Mouse (Mus musculus) hindbrain, embryonic 16.5 days (tissue): ENCODE data around the gene Tbrg1. TPM values are rescaled to one million over a fixed set of nuclear protein-coding genes. Genes with fewer than 3 reads are reported as not detected.

Experiments used
- ATAC-seq: fragments of 200-750 bp; cut with Nextera tagmentation; 2 replicates; pipeline ENCODE4 v1.8.0; 2017; ENCODE audit warnings: moderate TSS enrichment, moderate library complexity
- H3K27ac ChIP-seq: fragments of 300-500 bp; sonication (generic); 2 replicates; pipeline ENCODE4 v1.5.1; 2014; ENCODE audit warnings: low read depth, mild to moderate bottlenecking, control low read depth, low read length, moderate library complexity
- H3K27me3 ChIP-seq: fragments of 300-500 bp; sonication (generic); replicated peaks from 2 replicates; pipeline ENCODE4 v1.6.1; 2014; ENCODE audit warnings: low read length; ENCODE audit not compliant: control insufficient read depth, insufficient read depth
- H3K36me3 ChIP-seq: fragments of 300-500 bp; sonication (generic); 2 replicates; pipeline ENCODE4 v1.6.1; 2014; ENCODE audit warnings: mild to moderate bottlenecking, low read length, moderate library complexity, mixed read lengths; ENCODE audit not compliant: control insufficient read depth, insufficient read depth
- H3K4me1 ChIP-seq: fragments of 300-500 bp; sonication (generic); 2 replicates; pipeline ENCODE4 v1.6.1; 2014; ENCODE audit warnings: low read depth, low read length; ENCODE audit not compliant: control insufficient read depth, insufficient read depth
- H3K4me2 ChIP-seq: fragments of 300-500 bp; sonication (generic); 2 replicates; pipeline ENCODE4 v1.6.1; 2014; ENCODE audit warnings: mild to moderate bottlenecking, low read length, control low read depth, moderate library complexity
- H3K4me3 ChIP-seq: fragments of 300-500 bp; sonication (generic); 2 replicates; pipeline ENCODE4 v1.5.1; 2014; ENCODE audit warnings: mild to moderate bottlenecking, low read length, control low read depth, moderate library complexity
- H3K9ac ChIP-seq: fragments of 300-500 bp; sonication (generic); 2 replicates; pipeline ENCODE4 v1.6.1; 2014; ENCODE audit warnings: low read depth, mild to moderate bottlenecking, control low read depth, low read length, moderate library complexity
- H3K9me3 ChIP-seq: fragments of 300-500 bp; sonication (generic); 2 replicates; pipeline ENCODE4 v1.6.1; 2014; ENCODE audit warnings: mild to moderate bottlenecking, low read length, moderate library complexity; ENCODE audit not compliant: control insufficient read depth
- WGBS: fragments of 180-500 bp; shearing (Covaris S2); extraction: QIAGEN DNeasy Blood & Tissue Kit; methylation state at CpG from one replicate; pipeline ENCODE4 v1.1.7; 2014; 5-methylcytosine and 5-hydroxymethylcytosine counted together
- polyA plus RNA-seq: library from polyadenylated mRNA; unstranded; fragments of >200 nt; fragmentation: Nextera tagmentation; extraction: Ambion mirVana; gene quantifications from 2 replicates; pipeline ENCODE4 v1.2.1, GENCODE M21; 2015

Gene Tbrg1
- polyA plus RNA-seq, 1 experiment from 2014 or later = 87.1 TPM

- Histone ChIP-seq H3K9ac (peak overlapping the region; percentile 27; the same call in 1 of the 2 replicates), H3K27ac (peak overlapping the region; percentile 87), H3K36me3 (no peaks in the 10 kb centered on the region), H3K4me2 (peak overlapping the region; percentile 44; the same call in 1 of the 2 replicates), H3K4me1 (peaks cover 14% of the 10 kb centered on the region), H3K27me3 (no peaks in the 10 kb centered on the region), H3K4me3 (no peak overlapping the region), H3K9me3 (no peaks in the 10 kb centered on the region)
- WGBS = 22% methylated on average over 3 of the region's 3 CpGs
- ATAC-seq = peak; percentile 79
Measured at GRCm38 (mm10) chr9:37625129-37625528, 32.0 kb downstream of the Tbrg1 start.

GRCm38 (mm10) chr9:37624502-37624901 is 32.6 kb downstream of the Tbrg1 start:
- WGBS = 90% methylated on average over 1 of the region's 1 CpGs
- no peak overlapping the region for H3K27ac ChIP-seq

GRCm38 (mm10) chr9:37623981-37624380 is 33.1 kb downstream of the Tbrg1 start:
- H3K9ac ChIP-seq = no peak overlapping the region
- ATAC-seq = no peak
- no peak overlapping the region for H3K4me2 ChIP-seq
- H3K4me1 ChIP-seq = peaks cover 14% of the 10 kb centered on the region
- H3K36me3 ChIP-seq = no peaks in the 10 kb centered on the region
- 74% methylated on average over 3 of the region's 3 CpGs for WGBS
- no peaks in the 10 kb centered on the region for H3K27me3 ChIP-seq
- H3K9me3 ChIP-seq = no peaks in the 10 kb centered on the region
- no peak overlapping the region for H3K4me3 ChIP-seq
- no peak overlapping the region for H3K27ac ChIP-seq

More at GRCm38 (mm10) chr9:37624502-37624901, 32.6 kb downstream of the Tbrg1 start:
- Histone ChIP-seq H3K36me3 (no peaks in the 10 kb centered on the region), H3K4me2 (no peak overlapping the region), H3K9ac (no peak overlapping the region), H3K4me1 (peaks cover 14% of the 10 kb centered on the region), H3K27me3 (no peaks in the 10 kb centered on the region), H3K9me3 (no peaks in the 10 kb centered on the region), H3K4me3 (no peak overlapping the region)
- ATAC-seq = no peak

GRCm38 (mm10) chr9:37621290-37621689 is 35.8 kb downstream of the Tbrg1 start:
- Histone ChIP-seq H3K27me3 (no peaks in the 10 kb centered on the region), H3K9ac (no peak overlapping the region), H3K36me3 (no peaks in the 10 kb centered on the region), H3K4me3 (no peak overlapping the region), H3K4me1 (peaks cover 13% of the 10 kb centered on the region), H3K27ac (no peak overlapping the region), H3K4me2 (no peak overlapping the region), H3K9me3 (no peaks in the 10 kb centered on the region)
- ATAC-seq = no peak
- 84% methylated on average over 6 of the region's 6 CpGs for WGBS

- no peaks in the 10 kb centered on the region for H3K9me3 ChIP-seq
- H3K27me3 ChIP-seq = no peaks in the 10 kb centered on the region
- H3K36me3 ChIP-seq = no peaks in the 10 kb centered on the region
- H3K4me3 ChIP-seq = no peak overlapping the region
- peaks cover 6% of the 10 kb centered on the region for H3K4me1 ChIP-seq
- no peak overlapping the region for H3K27ac ChIP-seq
- ATAC-seq = no peak
- WGBS = 56% methylated on average over 2 of the region's 2 CpGs
- H3K4me2 ChIP-seq = no peak overlapping the region
- no peak overlapping the region for H3K9ac ChIP-seq
Measured at GRCm38 (mm10) chr9:37616770-37617169, 40.3 kb downstream of the Tbrg1 start.

- Histone ChIP-seq H3K27me3 (no peaks in the 10 kb centered on the region), H3K4me2 (no peak overlapping the region), H3K27ac (no peak overlapping the region), H3K4me1 (peaks cover 6% of the 10 kb centered on the region), H3K36me3 (no peaks in the 10 kb centered on the region), H3K9me3 (no peaks in the 10 kb centered on the region), H3K9ac (no peak overlapping the region), H3K4me3 (no peak overlapping the region)
- no peak for ATAC-seq
- 67% methylated on average over 5 of the region's 5 CpGs for WGBS
Measured at GRCm38 (mm10) chr9:37615220-37615619, 41.9 kb downstream of the Tbrg1 start.

- Histone ChIP-seq H3K27ac (no peak overlapping the region), H3K9ac (no peak overlapping the region), H3K4me3 (no peak overlapping the region; the same call in 1 of the 2 replicates)
Measured at GRCm38 (mm10) chr9:37614316-37614715, 42.8 kb downstream of the Tbrg1 start.

GRCm38 (mm10) chr9:37613911-37614280 is 43.2 kb downstream of the Tbrg1 start:
- Histone ChIP-seq H3K27ac (peak overlapping the region; percentile 61), H3K27me3 (no peaks in the 10 kb centered on the region), H3K4me3 (peak overlapping the region; percentile 51), H3K9me3 (no peaks in the 10 kb centered on the region), H3K4me2 (peak overlapping the region; percentile 63), H3K36me3 (no peaks in the 10 kb centered on the region), H3K4me1 (peaks cover 6% of the 10 kb centered on the region), H3K9ac (peak overlapping the region; percentile 56)
- 22% methylated on average over 6 of the region's 6 CpGs for WGBS
- no peak; the same call in none of the 2 replicates for ATAC-seq

More at GRCm38 (mm10) chr9:37614316-37614715, 42.8 kb downstream of the Tbrg1 start:
- no peaks in the 10 kb centered on the region for H3K36me3 ChIP-seq
- ATAC-seq = no peak
- H3K4me2 ChIP-seq = peak overlapping the region; percentile 63
- peaks cover 6% of the 10 kb centered on the region for H3K4me1 ChIP-seq
- H3K27me3 ChIP-seq = no peaks in the 10 kb centered on the region
- no peaks in the 10 kb centered on the region for H3K9me3 ChIP-seq

- peak within 1 kb of the TSS; percentile 75 for H3K27ac ChIP-seq
- H3K4me3 ChIP-seq = peak within 1 kb of the TSS; percentile 51
- H3K9ac ChIP-seq = peak within 1 kb of the TSS; percentile 68
- H3K36me3 ChIP-seq = no peaks in the 10 kb centered on the region
- peak; percentile 96 for ATAC-seq
- H3K27me3 ChIP-seq = no peaks in the 10 kb centered on the region
- WGBS = under 1% methylated on average over 45 of the region's 45 CpGs
- peak within 1 kb of the TSS; percentile 63 for H3K4me2 ChIP-seq
- H3K9me3 ChIP-seq = no peaks in the 10 kb centered on the region
- peaks cover 6% of the 10 kb centered on the region for H3K4me1 ChIP-seq
Measured at GRCm38 (mm10) chr9:37613182-37613910, 43.8 kb downstream of the Tbrg1 start, which contains the start of gene Spa17. Gene Spa17, minus strand, starts transcription at chr9:37613722.
